Mouse (Mus musculus) ES-E14 (cell line): Measurements from ENCODE around the gene Ern2.

Experiments
- CHD2 ChIP-seq: IDR thresholded peaks from 2 replicates; pipeline ENCODE4 v1.6.1; 2014; ENCODE audit warnings: mild to moderate bottlenecking, low read depth, low read length, inconsistent platforms
- HCFC1 ChIP-seq: IDR thresholded peaks from 2 replicates; pipeline ENCODE4 v1.6.1; 2012; ENCODE audit warnings: low read length, inconsistent platforms, borderline replicate concordance; ENCODE audit not compliant: insufficient read depth

- TF ChIP-seq HCFC1 (no peak), CHD2 (no peak)
Measured at GRCm38 (mm10) chr7:122152473-122152872, 33.5 kb downstream of the Ern2 start.
